Comparison of ENCODE assay signal across 8 mouse cellular contexts in genomic region chr3:157079966-157080306, GRCm38 (mm10).
"Had no signal": no experiment of that assay in that cellular context is flagged by ENCODE, and none has a peak within 500 bp of the region (broad histone marks: within the 10 kb centered on the region; RNA-seq: fewer than 3 reads in every experiment).

No protein-coding gene starts in this region.

- ATAC-seq: liver, embryonic 12.5 days; midbrain, embryonic 16.5 days had no signal

- H3K4me1 ChIP-seq: limb, embryonic 15.5 days; liver, embryonic 12.5 days; midbrain, embryonic 12.5 days; stomach, embryonic 15.5 days had no signal

- H3K27ac ChIP-seq: limb, embryonic 15.5 days; liver, embryonic 12.5 days; midbrain, embryonic 12.5 days; stomach, embryonic 15.5 days had no signal

- H3K4me3 ChIP-seq: limb, embryonic 15.5 days; liver, embryonic 12.5 days; midbrain, embryonic 12.5 days; stomach, embryonic 15.5 days had no signal

- H3K27me3 ChIP-seq: limb, embryonic 15.5 days; liver, embryonic 12.5 days; midbrain, embryonic 12.5 days; stomach, embryonic 15.5 days had no signal

- H3K9me3 ChIP-seq: limb, embryonic 15.5 days; liver, embryonic 12.5 days; midbrain, embryonic 12.5 days; stomach, embryonic 15.5 days had no signal

- H3K36me3 ChIP-seq: limb, embryonic 15.5 days; liver, embryonic 12.5 days; midbrain, embryonic 12.5 days; stomach, embryonic 15.5 days had no signal

- H3K9ac ChIP-seq: limb, embryonic 15.5 days; liver, embryonic 12.5 days; midbrain, embryonic 12.5 days; stomach, embryonic 15.5 days had no signal

- H3K4me2 ChIP-seq: limb, embryonic 15.5 days; liver, embryonic 12.5 days; midbrain, embryonic 12.5 days; stomach, embryonic 15.5 days had no signal

- DNase-seq: kidney, adult 8-10 months; right cerebral cortex, postnatal 14 days; thymus, postnatal 36 days had no signal
